Mouse (Mus musculus) heart, embryonic 16.5 days (tissue): ENCODE results near the gene Lrp2. TPM values are rescaled to one million over a fixed set of nuclear protein-coding genes. Genes with fewer than 3 reads are reported as not detected.

Source experiments
- ATAC-seq: fragments of 200-750 bp; cut with Nextera tagmentation; replicated peaks from 2 replicates; pipeline ENCODE4 v1.8.0; 2017; ENCODE audit warnings: moderate number of reproducible peaks; ENCODE audit not compliant: insufficient read depth, low FRiP score; ENCODE audit errors: extremely low read depth
- H3K27ac ChIP-seq: fragments of 300-500 bp; sonication (generic); 2 replicates; pipeline ENCODE4 v1.5.1; 2014; ENCODE audit warnings: mild to moderate bottlenecking, low read length, control low read depth, moderate library complexity
- H3K27me3 ChIP-seq: fragments of 300-500 bp; sonication (generic); 2 replicates; pipeline ENCODE4 v1.6.1; 2014; ENCODE audit warnings: low read length, mixed read lengths; ENCODE audit not compliant: control insufficient read depth, insufficient read depth
- H3K36me3 ChIP-seq: fragments of 300-500 bp; sonication (generic); 2 replicates; pipeline ENCODE4 v1.6.1; 2014; ENCODE audit not compliant: control insufficient read depth, insufficient read depth
- H3K4me1 ChIP-seq: fragments of 300-500 bp; sonication (generic); 2 replicates; pipeline ENCODE4 v1.6.1; 2014; ENCODE audit warnings: low read length, mixed read lengths; ENCODE audit not compliant: control insufficient read depth, insufficient read depth
- H3K4me2 ChIP-seq: fragments of 300-500 bp; sonication (generic); 2 replicates; pipeline ENCODE4 v1.6.1; 2014; ENCODE audit warnings: low read depth, mild to moderate bottlenecking, control low read depth, low read length
- H3K4me3 ChIP-seq: fragments of 300-500 bp; sonication (generic); 2 replicates; pipeline ENCODE4 v1.5.1; 2014; ENCODE audit warnings: mild to moderate bottlenecking, control low read depth, low read length
- H3K9ac ChIP-seq: fragments of 300-500 bp; sonication (generic); 2 replicates; pipeline ENCODE4 v1.6.1; 2014; ENCODE audit warnings: low read length, control low read depth
- H3K9me3 ChIP-seq: fragments of 300-500 bp; sonication (generic); replicated peaks from 2 replicates; pipeline ENCODE4 v1.6.1; 2016; ENCODE audit warnings: low read length; ENCODE audit not compliant: control insufficient read depth
- WGBS: fragments of 180-500 bp; shearing (Covaris S2); extraction: QIAGEN DNeasy Blood & Tissue Kit; methylation state at CpG from one replicate; pipeline ENCODE4 v1.1.7; 2014; 5-methylcytosine and 5-hydroxymethylcytosine counted together
- polyA plus RNA-seq: library from polyadenylated mRNA; unstranded; fragments of >200 nt; fragmentation: Nextera tagmentation; extraction: Ambion mirVana; gene quantifications from 2 replicates; pipeline ENCODE4 v1.2.1, GENCODE M21; 2015

Lrp2 gene
- polyA plus RNA-seq, 1 experiment from 2014 or later = 0.21 TPM

GRCm38 (mm10) chr2:69424829-69425228 is 161.0 kb downstream of the Lrp2 start:
- H3K36me3 ChIP-seq = no peaks in the 10 kb centered on the region
- H3K4me3 ChIP-seq = no peak overlapping the region
- no peak overlapping the region for H3K4me2 ChIP-seq
- peaks cover 2% of the 10 kb centered on the region; the same call in 1 of the 2 replicates for H3K27me3 ChIP-seq
- 54% methylated on average over 5 of the region's 5 CpGs for WGBS
- H3K4me1 ChIP-seq = no peaks in the 10 kb centered on the region
- H3K9ac ChIP-seq = no peak overlapping the region
- no peaks in the 10 kb centered on the region for H3K9me3 ChIP-seq
- no peak overlapping the region for H3K27ac ChIP-seq
- no peak for ATAC-seq

- no peaks in the 10 kb centered on the region for H3K36me3 ChIP-seq
- H3K27me3 ChIP-seq = peaks cover 2% of the 10 kb centered on the region; the same call in 1 of the 2 replicates
- H3K4me1 ChIP-seq = peaks cover 4% of the 10 kb centered on the region; the same call in 1 of the 2 replicates
- no peak overlapping the region for H3K4me2 ChIP-seq
- no peak overlapping the region for H3K27ac ChIP-seq
- WGBS = 35% methylated on average over 11 of the region's 11 CpGs
- H3K9ac ChIP-seq = no peak overlapping the region
- H3K4me3 ChIP-seq = no peak overlapping the region
- ATAC-seq = no peak
- no peaks in the 10 kb centered on the region for H3K9me3 ChIP-seq
Measured at GRCm38 (mm10) chr2:69418294-69418881, 167.5 kb downstream of the Lrp2 start.

- no peak overlapping the region for H3K27ac ChIP-seq
- no peaks in the 10 kb centered on the region for H3K36me3 ChIP-seq
- no peaks in the 10 kb centered on the region for H3K9me3 ChIP-seq
- H3K4me3 ChIP-seq = no peak overlapping the region
- H3K4me2 ChIP-seq = no peak overlapping the region
- WGBS = 77% methylated on average over 6 of the region's 6 CpGs
- H3K9ac ChIP-seq = no peak overlapping the region
- no peaks in the 10 kb centered on the region for H3K27me3 ChIP-seq
- no peak for ATAC-seq
- peaks cover 4% of the 10 kb centered on the region; the same call in 1 of the 2 replicates for H3K4me1 ChIP-seq
Measured at GRCm38 (mm10) chr2:69415070-69415469, 170.8 kb downstream of the Lrp2 start.

GRCm38 (mm10) chr2:69414539-69414938 is 171.3 kb downstream of the Lrp2 start:
- Histone ChIP-seq H3K27ac (no peak overlapping the region), H3K4me1 (peaks cover 4% of the 10 kb centered on the region; the same call in 1 of the 2 replicates), H3K4me3 (no peak overlapping the region), H3K4me2 (no peak overlapping the region), H3K36me3 (no peaks in the 10 kb centered on the region), H3K9ac (no peak overlapping the region), H3K27me3 (no peaks in the 10 kb centered on the region), H3K9me3 (no peaks in the 10 kb centered on the region)
- 90% methylated on average over 10 of the region's 10 CpGs for whole genome bisulfite sequencing
- ATAC-seq = no peak

GRCm38 (mm10) chr2:69405692-69406091 is 180.2 kb downstream of the Lrp2 start:
- ATAC-seq = no peak
- no peak overlapping the region for H3K9ac ChIP-seq
- WGBS = 85% methylated on average over 5 of the region's 5 CpGs

GRCm38 (mm10) chr2:69402309-69402708 is 183.6 kb downstream of the Lrp2 start:
- Histone ChIP-seq H3K9me3 (no peaks in the 10 kb centered on the region), H3K4me1 (peaks cover 5% of the 10 kb centered on the region), H3K27ac (no peak overlapping the region), H3K9ac (no peak overlapping the region), H3K4me3 (no peak overlapping the region), H3K36me3 (no peaks in the 10 kb centered on the region), H3K27me3 (no peaks in the 10 kb centered on the region), H3K4me2 (no peak overlapping the region)
- WGBS = 80% methylated on average over 7 of the region's 7 CpGs
- no peak for ATAC-seq

More at GRCm38 (mm10) chr2:69405692-69406091, 180.2 kb downstream of the Lrp2 start:
- Histone ChIP-seq H3K9me3 (no peaks in the 10 kb centered on the region), H3K4me3 (no peak overlapping the region), H3K4me1 (peaks cover 5% of the 10 kb centered on the region), H3K4me2 (no peak overlapping the region), H3K27me3 (no peaks in the 10 kb centered on the region), H3K36me3 (no peaks in the 10 kb centered on the region), H3K27ac (no peak overlapping the region)

GRCm38 (mm10) chr2:69401891-69402290 is 184.0 kb downstream of the Lrp2 start:
- Histone ChIP-seq H3K9ac (no peak overlapping the region), H3K27ac (no peak overlapping the region), H3K27me3 (no peaks in the 10 kb centered on the region), H3K9me3 (no peaks in the 10 kb centered on the region), H3K4me3 (no peak overlapping the region), H3K4me2 (no peak overlapping the region), H3K36me3 (no peaks in the 10 kb centered on the region), H3K4me1 (peaks cover 5% of the 10 kb centered on the region)
- 71% methylated on average over 6 of the region's 6 CpGs for WGBS
- ATAC-seq = no peak

- WGBS = 56% methylated on average over 7 of the region's 7 CpGs
- Histone ChIP-seq H3K4me2 (no peak overlapping the region), H3K36me3 (no peaks in the 10 kb centered on the region), H3K27me3 (no peaks in the 10 kb centered on the region), H3K4me1 (peaks cover 5% of the 10 kb centered on the region), H3K4me3 (no peak overlapping the region), H3K9me3 (no peaks in the 10 kb centered on the region), H3K27ac (no peak overlapping the region), H3K9ac (no peak overlapping the region)
- no peak for ATAC-seq
Measured at GRCm38 (mm10) chr2:69400866-69401604, 184.8 kb downstream of the Lrp2 start.

- no peaks in the 10 kb centered on the region for H3K9me3 ChIP-seq
- no peaks in the 10 kb centered on the region for H3K27me3 ChIP-seq
- peaks cover 5% of the 10 kb centered on the region for H3K4me1 ChIP-seq
- no peak overlapping the region for H3K4me2 ChIP-seq
- no peak for ATAC-seq
- no peaks in the 10 kb centered on the region for H3K36me3 ChIP-seq
- H3K9ac ChIP-seq = no peak overlapping the region
- WGBS = 83% methylated on average over 12 of the region's 12 CpGs
- H3K4me3 ChIP-seq = no peak overlapping the region
- no peak overlapping the region for H3K27ac ChIP-seq
Measured at GRCm38 (mm10) chr2:69396760-69397435, 189.0 kb downstream of the Lrp2 start.
